Mouse (Mus musculus): ENCODE data around the gene A730071L15Rik. TPM values are rescaled to one million over a fixed set of nuclear protein-coding genes. Genes with fewer than 3 reads are reported as not detected.

Gene A730071L15Rik
- polyA plus RNA-seq, 1 experiment from 2014 or later: 0.63 TPM

DNA sequence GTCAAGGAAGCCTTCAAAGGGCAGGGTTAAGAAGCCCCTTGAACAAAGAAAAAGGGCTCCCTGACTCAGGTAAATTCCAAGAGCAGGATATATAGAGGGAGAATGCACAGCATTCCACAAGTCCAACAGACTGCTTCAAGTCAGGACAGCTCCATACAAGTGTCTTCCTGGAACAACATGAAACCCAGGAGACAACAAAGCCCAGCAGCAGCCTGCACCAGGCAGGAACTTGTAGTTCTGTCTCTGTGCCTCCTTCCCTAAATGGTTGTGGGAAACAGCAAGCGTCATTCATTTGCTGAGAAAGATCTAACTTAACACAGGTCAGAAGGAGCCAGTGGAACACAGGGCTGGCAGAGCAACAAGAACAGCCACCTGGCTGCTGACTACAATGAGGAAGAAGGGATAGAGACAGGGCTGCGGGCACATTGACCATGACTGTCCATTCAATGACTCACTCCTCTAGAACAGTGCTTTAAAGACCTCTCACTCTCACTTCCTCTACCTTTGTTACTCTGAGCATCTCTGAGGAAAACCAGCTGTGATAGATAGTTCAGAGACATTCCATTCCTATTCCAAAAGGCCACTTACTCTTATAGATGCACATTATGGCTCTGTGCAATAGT is 30.7 kb upstream of the A730071L15Rik start:
- WGBS: 74% methylated on average over 2 of the region's 2 CpGs
- DNase-seq: no peak

DNA sequence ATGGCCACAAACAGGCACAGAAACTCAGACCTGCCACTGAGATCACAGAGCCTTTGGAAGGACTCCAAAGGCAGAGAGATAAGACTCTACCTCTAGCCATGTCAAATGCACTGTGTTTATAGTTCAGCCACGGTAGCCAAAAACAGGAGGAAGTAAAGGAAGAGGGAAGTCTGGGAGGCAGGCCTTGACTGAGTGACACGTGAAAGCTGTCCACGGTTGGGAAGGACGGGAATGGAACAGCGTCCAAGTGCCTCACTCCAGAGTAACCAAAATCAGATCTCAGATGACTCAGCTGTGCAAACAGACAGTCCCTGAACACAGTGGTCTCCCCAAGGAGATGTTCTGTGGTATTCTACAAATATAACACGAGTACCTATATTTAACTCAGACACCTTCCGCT is 25.1 kb upstream of the A730071L15Rik start:
- H3K27ac ChIP-seq (ENCODE audit: low read depth): peak overlapping the region; percentile 32; the same call in 1 of the 2 replicates
- no peaks in the 10 kb centered on the region for H3K27me3 ChIP-seq (ENCODE audit: insufficient read depth, low read length)
- H3K4me3 ChIP-seq (ENCODE audit: low read depth, low read length): no peak overlapping the region
- no peak overlapping the region for H3K9ac ChIP-seq
- peak; percentile 59 for DNase-seq
- H3K4me1 ChIP-seq (ENCODE audit: insufficient read depth): peaks cover 11% of the 10 kb centered on the region
- TF ChIP-seq CTCF (IDR thresholded peaks at IDR 0.05; ENCODE audit: low read depth): no peak
- H3K36me3 ChIP-seq (ENCODE audit: insufficient read depth): no peaks in the 10 kb centered on the region
- peak; percentile 63; the same call in 1 of the 2 replicates for ATAC-seq (ENCODE audit: insufficient read depth)
- H3K9me3 ChIP-seq (ENCODE audit: low read depth, low read length): no peaks in the 10 kb centered on the region
- WGBS: 28% methylated on average over 7 of the region's 7 CpGs
- H3K4me2 ChIP-seq: no peak overlapping the region

More for the DNA sequence above, 30.7 kb upstream of the A730071L15Rik start:
- Histone ChIP-seq H3K27me3 (ENCODE audit: insufficient read depth, low read length) (no peaks in the 10 kb centered on the region), H3K9me3 (ENCODE audit: low read depth, low read length) (no peaks in the 10 kb centered on the region), H3K9ac (no peak overlapping the region), H3K27ac (ENCODE audit: low read depth) (no peak overlapping the region), H3K36me3 (ENCODE audit: insufficient read depth) (no peaks in the 10 kb centered on the region), H3K4me2 (no peak overlapping the region), H3K4me3 (ENCODE audit: low read depth, low read length) (no peak overlapping the region), H3K4me1 (ENCODE audit: insufficient read depth) (no peaks in the 10 kb centered on the region)
- no peak for TF ChIP-seq CTCF (IDR thresholded peaks at IDR 0.05; ENCODE audit: low read depth)
- no peak for ATAC-seq (ENCODE audit: insufficient read depth)

DNA sequence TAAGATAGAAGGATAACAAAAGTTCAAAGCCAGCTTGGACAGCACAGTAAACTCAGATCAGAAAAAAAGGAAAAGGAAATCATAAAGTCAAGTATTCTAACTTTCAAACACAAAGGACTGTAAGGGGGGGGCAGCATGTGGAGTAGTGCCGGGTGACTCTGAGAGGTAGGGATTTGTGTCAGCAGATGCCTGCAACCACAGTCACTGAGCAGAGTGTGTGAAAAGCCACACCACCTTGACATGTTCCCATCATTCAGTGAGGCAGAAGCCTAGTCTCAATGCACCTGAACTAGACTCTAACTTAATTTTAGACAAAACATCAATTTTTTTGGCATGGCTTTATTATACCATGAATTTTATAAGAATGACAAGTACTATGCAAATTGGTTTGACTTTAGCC is 24.3 kb upstream of the A730071L15Rik start:
- ATAC-seq (ENCODE audit: insufficient read depth): no peak

DNA sequence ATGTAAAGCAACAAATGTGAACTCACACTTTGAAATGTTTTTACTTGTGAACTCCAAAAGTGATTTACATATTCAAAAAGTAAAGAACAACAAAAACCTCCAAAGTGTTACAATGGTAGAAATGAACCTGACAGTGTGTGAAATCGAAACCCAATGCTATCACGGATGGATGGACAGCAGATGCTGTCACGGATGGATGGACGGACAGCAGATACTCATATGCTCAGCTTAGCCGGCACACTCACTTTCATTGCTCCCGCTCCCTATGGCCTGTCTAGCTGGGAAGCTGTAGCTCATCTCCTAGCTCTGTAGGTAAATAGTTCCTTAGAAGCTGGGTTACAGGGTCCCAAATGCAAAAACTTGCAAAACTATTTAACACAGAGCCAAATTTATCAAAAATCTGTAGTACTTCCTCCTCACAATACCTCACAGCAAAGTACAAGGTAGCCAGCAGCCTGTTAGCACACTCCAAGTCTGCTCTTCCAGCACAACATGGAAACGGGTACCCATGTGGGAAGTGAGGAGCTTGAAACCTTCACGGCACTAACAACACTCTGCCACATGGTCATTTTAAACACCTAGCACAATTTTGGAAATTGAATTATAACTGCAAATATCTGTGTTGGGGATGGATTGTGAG is 21.9 kb upstream of the A730071L15Rik start:
- Histone ChIP-seq H3K27ac (ENCODE audit: low read depth) (no peak overlapping the region), H3K4me2 (no peak overlapping the region), H3K4me1 (ENCODE audit: insufficient read depth) (peaks cover 11% of the 10 kb centered on the region), H3K9ac (no peak overlapping the region), H3K36me3 (ENCODE audit: insufficient read depth) (no peaks in the 10 kb centered on the region), H3K27me3 (ENCODE audit: insufficient read depth, low read length) (no peaks in the 10 kb centered on the region), H3K4me3 (ENCODE audit: low read depth, low read length) (no peak overlapping the region), H3K9me3 (ENCODE audit: low read depth, low read length) (no peaks in the 10 kb centered on the region)
- WGBS: 79% methylated on average over 8 of the region's 8 CpGs
- no peak for DNase-seq
- TF ChIP-seq CTCF (IDR thresholded peaks at IDR 0.05; ENCODE audit: low read depth): no peak
- no peak for ATAC-seq (ENCODE audit: insufficient read depth)

More for the DNA sequence above, 24.3 kb upstream of the A730071L15Rik start:
- H3K27ac ChIP-seq (ENCODE audit: low read depth): no peak overlapping the region
- 15% methylated on average over 1 of the region's 1 CpGs for WGBS
- H3K4me1 ChIP-seq (ENCODE audit: insufficient read depth): peaks cover 11% of the 10 kb centered on the region
- no peaks in the 10 kb centered on the region for H3K27me3 ChIP-seq (ENCODE audit: insufficient read depth, low read length)
- H3K4me2 ChIP-seq: no peak overlapping the region
- H3K9me3 ChIP-seq (ENCODE audit: low read depth, low read length): no peaks in the 10 kb centered on the region
- TF ChIP-seq CTCF (IDR thresholded peaks at IDR 0.05; ENCODE audit: low read depth): no peak
- DNase-seq: no peak
- H3K9ac ChIP-seq: no peak overlapping the region
- H3K36me3 ChIP-seq (ENCODE audit: insufficient read depth): no peaks in the 10 kb centered on the region
- no peak overlapping the region for H3K4me3 ChIP-seq (ENCODE audit: low read depth, low read length)

DNA sequence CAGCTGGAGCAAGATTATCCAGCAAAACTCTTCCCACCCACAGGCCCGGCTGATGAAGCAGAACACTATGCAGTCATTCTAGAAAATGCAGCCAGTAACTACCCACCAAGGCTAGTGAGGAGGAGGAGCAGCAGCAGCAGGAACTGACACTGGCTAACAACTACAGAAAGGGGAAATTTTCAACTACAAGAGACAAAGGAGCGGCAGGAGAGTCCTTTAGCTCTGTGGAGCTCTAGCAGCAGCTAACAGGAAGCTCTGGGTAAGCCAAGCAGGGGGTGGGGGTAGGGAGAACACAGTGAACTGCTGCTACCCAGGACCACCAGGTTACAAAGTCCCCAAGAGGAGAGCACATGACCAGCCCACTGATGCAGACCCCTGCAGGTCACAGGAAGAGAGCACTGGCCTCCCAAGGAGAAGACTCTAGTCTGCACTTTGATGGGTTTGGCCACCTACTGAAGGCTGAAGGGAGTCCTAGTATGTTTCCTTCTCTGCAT is 21.1 kb upstream of the A730071L15Rik start:
- H3K27ac ChIP-seq (ENCODE audit: low read depth): peak overlapping the region; percentile 26; the same call in 1 of the 2 replicates
- no peak for ATAC-seq (ENCODE audit: insufficient read depth)
- peaks cover 11% of the 10 kb centered on the region for H3K4me1 ChIP-seq (ENCODE audit: insufficient read depth)
- 0 out of 2 replicates have a peak overlapping the region, but pooled peaks have one; percentile 18 for H3K9ac ChIP-seq
- peak; percentile 13 for DNase-seq
- H3K4me2 ChIP-seq: no peak overlapping the region
- H3K36me3 ChIP-seq (ENCODE audit: insufficient read depth): no peaks in the 10 kb centered on the region
- 31% methylated on average over 2 of the region's 2 CpGs for WGBS
- no peaks in the 10 kb centered on the region for H3K27me3 ChIP-seq (ENCODE audit: insufficient read depth, low read length)
- H3K9me3 ChIP-seq (ENCODE audit: low read depth, low read length): no peaks in the 10 kb centered on the region
- no peak overlapping the region for H3K4me3 ChIP-seq (ENCODE audit: low read depth, low read length)
- TF ChIP-seq CTCF (IDR thresholded peaks at IDR 0.05; ENCODE audit: low read depth): no peak

- Histone ChIP-seq H3K9ac (no peak overlapping the region), H3K27ac (ENCODE audit: low read depth) (peak overlapping the region; percentile 24; the same call in 1 of the 2 replicates), H3K4me2 (no peak overlapping the region), H3K36me3 (ENCODE audit: insufficient read depth) (no peaks in the 10 kb centered on the region), H3K9me3 (ENCODE audit: low read depth, low read length) (no peaks in the 10 kb centered on the region), H3K27me3 (ENCODE audit: insufficient read depth, low read length) (no peaks in the 10 kb centered on the region), H3K4me1 (ENCODE audit: insufficient read depth) (peaks cover 11% of the 10 kb centered on the region), H3K4me3 (ENCODE audit: low read depth, low read length) (no peak overlapping the region)
- no peak for TF ChIP-seq CTCF (IDR thresholded peaks at IDR 0.05; ENCODE audit: low read depth)
- DNase-seq (no peak), ATAC-seq (ENCODE audit: insufficient read depth) (no peak)
- 22% methylated on average over 8 of the region's 8 CpGs for WGBS
These were observed 20.6 kb upstream of the A730071L15Rik start for GRCm38 (mm10) chr11:6179194-6179593.

- H3K4me2 ChIP-seq: no peak overlapping the region
- H3K4me1 ChIP-seq (ENCODE audit: insufficient read depth): peaks cover 8% of the 10 kb centered on the region
- H3K27ac ChIP-seq (ENCODE audit: low read depth): no peak overlapping the region
- TF ChIP-seq CTCF (IDR thresholded peaks at IDR 0.05; ENCODE audit: low read depth): no peak
- no peak for DNase-seq
- H3K9ac ChIP-seq: no peak overlapping the region
- H3K27me3 ChIP-seq (ENCODE audit: insufficient read depth, low read length): no peaks in the 10 kb centered on the region
- no peak for ATAC-seq (ENCODE audit: insufficient read depth)
- no peak overlapping the region for H3K4me3 ChIP-seq (ENCODE audit: low read depth, low read length)
- whole genome bisulfite sequencing: 56% methylated on average over 6 of the region's 6 CpGs
- H3K36me3 ChIP-seq (ENCODE audit: insufficient read depth): peaks cover under 1% of the 10 kb centered on the region; the same call in 1 of the 2 replicates
- no peaks in the 10 kb centered on the region for H3K9me3 ChIP-seq (ENCODE audit: low read depth, low read length)
These were observed 18.9 kb upstream of the A730071L15Rik start for GRCm38 (mm10) chr11:6180811-6181399.
